Mouse (Mus musculus) liver, adult 2 months (tissue): ENCODE results near the gene Golt1a. TPM values are rescaled to one million over a fixed set of nuclear protein-coding genes. Genes with fewer than 3 reads are reported as not detected.

ENCODE experiments used
- DNase-seq: peaks from one replicate; pipeline ENCODE4 v3.0.0-alpha.2; 2011; ENCODE audit warnings: low read depth, low spot score; ENCODE audit errors: extremely low read depth
- H3K27ac ChIP-seq: fragments of 200-500 bp; replicated peaks from 2 replicates; pipeline ENCODE4 v1.5.1; 2012; ENCODE audit warnings: low read depth, mild to moderate bottlenecking, control low read depth, inconsistent platforms, low read length; ENCODE audit not compliant: insufficient read depth
- H3K27me3 ChIP-seq: fragments of 200-500 bp; 2 replicates; pipeline ENCODE4 v1.6.1; 2012; ENCODE audit warnings: mild to moderate bottlenecking, moderate library complexity, low read length, inconsistent platforms; ENCODE audit not compliant: control insufficient read depth, insufficient read depth
- H3K36me3 ChIP-seq: fragments of 200-500 bp; 2 replicates; pipeline ENCODE4 v1.6.1; 2012; ENCODE audit warnings: low read length, inconsistent platforms; ENCODE audit not compliant: control insufficient read depth, insufficient read depth
- H3K4me1 ChIP-seq: fragments of 200-500 bp; 2 replicates; pipeline ENCODE4 v1.6.1; 2011; ENCODE audit warnings: low read length; ENCODE audit not compliant: control insufficient read depth, insufficient read depth
- H3K4me3 ChIP-seq: fragments of 200-500 bp; 2 replicates; pipeline ENCODE4 v1.5.1; 2011; ENCODE audit warnings: low read depth, mild to moderate bottlenecking, control low read depth, low read length, moderate library complexity; ENCODE audit not compliant: insufficient read depth
- H3K79me2 ChIP-seq: fragments of 200-500 bp; 2 replicates; pipeline ENCODE4 v1.6.1; 2012; ENCODE audit warnings: inconsistent platforms, mild to moderate bottlenecking, low read length, moderate library complexity; ENCODE audit not compliant: control insufficient read depth, insufficient read depth
- H3K9ac ChIP-seq: fragments of 200-500 bp; 2 replicates; pipeline ENCODE4 v1.6.1; 2012; ENCODE audit warnings: low read depth, mild to moderate bottlenecking, control low read depth, inconsistent platforms, low read length
- CTCF ChIP-seq: fragments of 200-500 bp; IDR thresholded peaks from 2 replicates; pipeline ENCODE4 v1.5.1; 2011; ENCODE audit warnings: low read depth, low read length, control low read depth
- POLR2A ChIP-seq: fragments of 200-500 bp; IDR thresholded peaks from 2 replicates; pipeline ENCODE4 v1.6.1; 2011; ENCODE audit warnings: low read length, control low read depth; ENCODE audit not compliant: insufficient read depth; ENCODE audit errors: extremely low read depth
- WGBS: fragments of 180-500 bp; shearing (Covaris S2); methylation state at CpG from one replicate; pipeline ENCODE4 v1.1.7; 2018; 5-methylcytosine and 5-hydroxymethylcytosine counted together
- polyA plus RNA-seq: library from polyadenylated mRNA; depleted of rRNA; stranded (reverse); fragments of >200 nt; gene quantifications from 2 replicates; pipeline ENCODE4 v1.2.3, GENCODE M21; 2012
- total RNA-seq: library from RNA; depleted of rRNA; stranded (reverse); fragments of >200 nt; gene quantifications from 2 replicates; pipeline ENCODE4 v1.2.3, GENCODE M21; 2014

Golt1a gene
- total and polyA plus RNA-seq, 2 experiments = 11.4 to 16.1 TPM

DNA sequence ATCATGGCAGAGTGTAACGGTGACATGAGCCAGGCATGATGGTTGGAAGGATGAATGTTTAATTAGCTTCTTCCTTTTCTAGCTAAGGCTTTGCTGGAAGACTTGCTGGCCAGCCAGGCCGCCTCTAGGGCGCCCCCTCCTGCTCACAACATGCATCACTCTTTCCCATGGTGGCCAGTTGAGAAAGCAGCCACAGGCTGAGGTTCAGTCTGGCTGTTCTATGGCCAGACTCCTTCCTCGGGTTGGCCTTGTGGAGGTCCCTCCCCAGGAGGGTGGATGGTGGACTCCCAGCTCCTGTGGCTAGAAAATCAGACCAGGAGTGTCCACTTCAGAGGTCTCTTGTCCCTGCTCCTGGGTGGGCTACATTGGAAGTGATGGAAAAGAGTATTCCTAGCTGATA lies 2.8 kb upstream of the Golt1a start:
- TF ChIP-seq POLR2A (no peak), CTCF (peak; percentile 96)
- H3K36me3 ChIP-seq = no peaks in the 10 kb centered on the region
- no peaks in the 10 kb centered on the region for H3K27me3 ChIP-seq
- H3K9ac ChIP-seq = no peak overlapping the region
- no peak overlapping the region for H3K27ac ChIP-seq
- WGBS = 9% methylated on average over 4 of the region's 4 CpGs
- peaks cover 14% of the 10 kb centered on the region for H3K4me1 ChIP-seq
- H3K79me2 ChIP-seq = peaks cover 7% of the 10 kb centered on the region; the same call in 1 of the 2 replicates
- H3K4me3 ChIP-seq = no peak overlapping the region
- peak; percentile 55 for DNase-seq

DNA sequence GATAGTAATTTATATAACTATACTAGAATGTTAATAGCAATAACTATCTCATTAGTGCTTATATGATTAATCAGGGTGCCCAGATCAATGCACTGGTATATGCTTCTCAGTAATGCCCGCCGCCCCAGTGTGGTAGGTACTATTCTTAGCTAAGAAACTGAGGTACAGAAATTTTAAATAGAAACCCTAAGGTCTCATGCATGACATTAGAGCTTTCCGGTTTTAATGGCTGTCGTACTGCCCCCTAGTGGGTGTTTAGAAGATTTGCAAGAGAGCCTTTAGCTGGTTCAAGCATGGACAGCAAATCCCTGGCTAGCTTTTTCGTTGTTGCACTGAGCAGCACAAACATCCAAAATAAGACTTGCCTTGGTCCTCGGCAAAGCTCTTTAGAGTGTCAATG lies 2.3 kb upstream of the Golt1a start:
- H3K27me3 ChIP-seq = no peaks in the 10 kb centered on the region
- DNase-seq = peak; percentile 61
- WGBS = 4% methylated on average over 6 of the region's 6 CpGs

DNA sequence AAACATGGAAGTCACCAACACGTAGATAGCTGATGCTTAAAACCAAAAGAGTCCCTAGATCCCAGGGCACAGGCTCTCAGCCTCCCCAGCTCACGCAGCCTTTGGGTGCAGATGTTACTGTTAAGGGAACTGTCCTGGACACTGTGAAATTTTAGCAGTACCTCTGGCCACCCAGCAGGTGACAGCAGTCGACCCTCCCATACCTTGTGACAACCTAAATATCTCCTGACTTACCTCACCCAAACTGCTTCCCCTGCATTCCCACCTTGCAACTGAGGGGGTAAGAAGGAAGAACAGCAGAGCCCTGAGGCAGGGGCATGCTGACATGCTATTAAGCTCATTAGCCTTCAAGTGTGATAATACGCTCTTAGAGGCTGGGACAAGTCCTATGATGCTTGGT lies 1.6 kb downstream of the Golt1a start:
- H3K79me2 ChIP-seq = peaks cover 7% of the 10 kb centered on the region; the same call in 1 of the 2 replicates
- no peak overlapping the region for H3K27ac ChIP-seq
- no peak overlapping the region for H3K4me3 ChIP-seq
- TF ChIP-seq POLR2A (no peak), CTCF (peak; percentile 24; the same call in 1 of the 2 replicates)
- no peak for DNase-seq
- 74% methylated on average over 4 of the region's 4 CpGs for WGBS
- H3K9ac ChIP-seq = no peak overlapping the region
- no peaks in the 10 kb centered on the region for H3K27me3 ChIP-seq
- H3K36me3 ChIP-seq = no peaks in the 10 kb centered on the region
- H3K4me1 ChIP-seq = peaks cover 10% of the 10 kb centered on the region

More for the DNA sequence above, 2.3 kb upstream of the Golt1a start:
- no peak overlapping the region for H3K27ac ChIP-seq
- no peak overlapping the region for H3K9ac ChIP-seq
- peaks cover 14% of the 10 kb centered on the region for H3K4me1 ChIP-seq
- no peaks in the 10 kb centered on the region for H3K36me3 ChIP-seq
- H3K4me3 ChIP-seq = no peak overlapping the region
- peaks cover 7% of the 10 kb centered on the region; the same call in 1 of the 2 replicates for H3K79me2 ChIP-seq
- peak; percentile 49 for TF ChIP-seq CTCF
- no peak for TF ChIP-seq POLR2A

DNA sequence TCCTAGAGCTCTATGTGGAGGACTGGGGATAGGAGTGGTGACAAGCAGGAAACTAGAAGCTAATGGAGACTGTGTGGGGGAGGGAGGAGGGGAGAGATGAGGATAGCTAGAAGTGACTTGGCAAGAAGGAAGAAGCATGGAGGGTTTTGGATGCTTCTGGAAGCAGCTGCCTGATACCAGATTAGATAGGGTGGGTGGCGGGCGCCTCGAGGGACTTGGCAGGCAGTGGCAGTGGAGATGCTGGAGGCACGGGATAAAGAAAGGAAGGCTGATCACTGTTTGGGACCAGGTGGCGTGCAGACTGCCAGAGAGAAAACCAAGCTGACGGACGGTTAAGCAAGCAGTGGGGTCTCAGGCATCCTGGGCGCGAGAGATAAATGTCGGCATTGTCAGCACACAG lies 2.3 kb downstream of the Golt1a start:
- DNase-seq = no peak
- Histone ChIP-seq H3K9ac (no peak overlapping the region), H3K79me2 (peaks cover 7% of the 10 kb centered on the region; the same call in 1 of the 2 replicates), H3K4me1 (peaks cover 9% of the 10 kb centered on the region), H3K27ac (no peak overlapping the region), H3K4me3 (no peak overlapping the region), H3K36me3 (no peaks in the 10 kb centered on the region), H3K27me3 (no peaks in the 10 kb centered on the region)
- WGBS = 66% methylated on average over 10 of the region's 10 CpGs
- no peak for TF ChIP-seq CTCF
- TF ChIP-seq POLR2A = no peak

DNA sequence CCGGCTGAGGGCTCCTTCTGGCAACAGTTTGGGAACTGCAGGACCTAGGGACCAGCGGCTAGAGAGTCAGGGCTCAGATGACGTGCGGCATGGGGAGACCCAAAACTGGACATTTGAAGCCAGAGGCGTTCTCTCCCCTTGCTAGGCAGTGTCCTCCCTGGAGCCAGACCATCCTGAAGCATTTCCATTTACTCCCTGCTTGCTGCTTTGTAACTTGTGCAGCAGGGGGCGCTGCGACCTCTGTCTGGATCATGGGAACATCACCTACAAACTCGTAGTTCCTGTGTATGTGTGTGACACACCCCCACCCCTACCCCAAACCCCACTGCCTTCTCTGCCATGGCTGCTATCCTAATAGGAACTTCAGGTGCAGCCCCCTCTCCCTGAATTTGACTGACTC lies 4.8 kb downstream of the Golt1a start:
- peaks cover 7% of the 10 kb centered on the region; the same call in 1 of the 2 replicates for H3K79me2 ChIP-seq
- DNase-seq = peak; percentile 38
- H3K4me3 ChIP-seq = no peak overlapping the region
- no peaks in the 10 kb centered on the region for H3K36me3 ChIP-seq
- H3K27me3 ChIP-seq = no peaks in the 10 kb centered on the region
- H3K27ac ChIP-seq = no peak overlapping the region
- H3K4me1 ChIP-seq = peaks cover 6% of the 10 kb centered on the region
- WGBS = 42% methylated on average over 8 of the region's 8 CpGs
- TF ChIP-seq POLR2A (no peak), CTCF (peak; percentile 86)
- no peak overlapping the region for H3K9ac ChIP-seq

DNA sequence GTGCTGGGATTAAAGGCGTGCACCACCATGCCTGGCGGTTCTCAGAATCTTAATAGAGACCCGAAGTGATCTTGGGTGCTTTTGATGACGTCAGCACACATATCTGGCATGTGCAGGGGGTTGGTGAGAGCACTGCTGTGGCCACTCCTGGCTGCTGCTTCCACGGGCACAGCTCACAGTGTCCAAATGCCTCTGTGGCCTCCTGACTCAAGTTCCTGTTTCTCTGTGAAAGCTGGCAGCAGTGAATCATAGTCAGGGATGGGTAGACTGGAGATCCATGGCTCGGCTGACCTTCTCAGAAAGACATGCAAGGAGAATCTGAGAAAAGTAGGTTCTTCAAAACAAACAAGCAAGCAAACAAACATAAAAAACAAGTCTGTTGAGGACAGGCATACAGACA lies 6.2 kb downstream of the Golt1a start:
- H3K27ac ChIP-seq = no peak overlapping the region
- TF ChIP-seq POLR2A (no peak), CTCF (no peak)
- H3K27me3 ChIP-seq = no peaks in the 10 kb centered on the region
- H3K79me2 ChIP-seq = peaks cover 4% of the 10 kb centered on the region; the same call in 1 of the 2 replicates
- H3K4me1 ChIP-seq = peaks cover 2% of the 10 kb centered on the region
- no peak for DNase-seq
- WGBS = 72% methylated on average over 6 of the region's 6 CpGs
- H3K9ac ChIP-seq = no peak overlapping the region
- H3K36me3 ChIP-seq = no peaks in the 10 kb centered on the region
- H3K4me3 ChIP-seq = no peak overlapping the region
